Mouse (Mus musculus) limb, embryonic 11.5 days (tissue): Measurements from ENCODE around the gene Nfic. TPM values are rescaled to one million over a fixed set of nuclear protein-coding genes. Genes with fewer than 3 reads are reported as not detected.

ENCODE experiments used
- ATAC-seq: fragments of 200-750 bp; cut with Nextera tagmentation; 2 replicates; pipeline ENCODE4 v1.8.0; 2017; ENCODE audit warnings: low read depth; ENCODE audit not compliant: insufficient number of reproducible peaks, low FRiP score, low TSS enrichment
- DNase-seq: peaks from one replicate; pipeline ENCODE4 v3.0.0-alpha.2; 2015; ENCODE audit warnings: low spot score
- H3K27ac ChIP-seq: fragments of 300-500 bp; sonication (generic); replicated peaks from 2 replicates; pipeline ENCODE4 v1.5.1; 2014; ENCODE audit warnings: low read depth, mild to moderate bottlenecking, low read length
- H3K27me3 ChIP-seq: fragments of 300-500 bp; sonication (generic); 2 replicates; pipeline ENCODE4 v1.6.1; 2014; ENCODE audit warnings: mild to moderate bottlenecking, low read length, mixed read lengths; ENCODE audit not compliant: control insufficient read depth, insufficient read depth
- H3K36me3 ChIP-seq: fragments of 300-500 bp; sonication (generic); 2 replicates; pipeline ENCODE4 v1.6.1; 2014; ENCODE audit warnings: mild to moderate bottlenecking, low read length, moderate library complexity, mixed read lengths; ENCODE audit not compliant: control insufficient read depth, insufficient read depth
- H3K4me1 ChIP-seq: fragments of 300-500 bp; sonication (generic); 2 replicates; pipeline ENCODE4 v1.6.1; 2014; ENCODE audit warnings: low read length, mixed read lengths; ENCODE audit not compliant: control insufficient read depth, insufficient read depth
- H3K4me2 ChIP-seq: fragments of 300-500 bp; sonication (generic); 2 replicates; pipeline ENCODE4 v1.6.1; 2014; ENCODE audit warnings: low read depth, mild to moderate bottlenecking, moderate library complexity; ENCODE audit not compliant: severe bottlenecking
- H3K4me3 ChIP-seq: fragments of 300-500 bp; sonication (generic); 2 replicates; pipeline ENCODE4 v1.5.1; 2014; ENCODE audit warnings: low read depth, low read length
- H3K9ac ChIP-seq: fragments of 300-500 bp; sonication (generic); 2 replicates; pipeline ENCODE4 v1.6.1; 2014; ENCODE audit warnings: mild to moderate bottlenecking, low read length
- H3K9me3 ChIP-seq: fragments of 300-500 bp; sonication (generic); 2 replicates; pipeline ENCODE4 v1.6.1; 2016; ENCODE audit warnings: low read length; ENCODE audit not compliant: control insufficient read depth
- WGBS: fragments of 180-500 bp; shearing (Covaris S2); extraction: QIAGEN DNeasy Blood & Tissue Kit; methylation state at CpG from one replicate; pipeline ENCODE4 v1.1.7; 2014; 5-methylcytosine and 5-hydroxymethylcytosine counted together
- polyA plus RNA-seq: library from polyadenylated mRNA; unstranded; fragments of >200 nt; fragmentation: Nextera tagmentation; extraction: Ambion mirVana; gene quantifications from 2 replicates; pipeline ENCODE4 v1.2.1, GENCODE M21; 2014

The Nfic gene
- polyA plus RNA-seq, 1 experiment from 2014 or later, result 16.7 TPM

GRCm38 (mm10) chr10:81422661-81423217 lies 32.7 kb downstream of the Nfic start:
- H3K9ac ChIP-seq, result no peak overlapping the region
- H3K4me3 ChIP-seq, result no peak overlapping the region
- no peak overlapping the region for H3K4me2 ChIP-seq
- 80% methylated on average over 3 of the region's 3 CpGs for WGBS
- DNase-seq (no peak), ATAC-seq (no peak)
- peaks cover 18% of the 10 kb centered on the region for H3K4me1 ChIP-seq
- H3K36me3 ChIP-seq, result no peaks in the 10 kb centered on the region
- no peaks in the 10 kb centered on the region for H3K9me3 ChIP-seq
- H3K27me3 ChIP-seq, result peaks cover 30% of the 10 kb centered on the region
- no peak overlapping the region for H3K27ac ChIP-seq

GRCm38 (mm10) chr10:81422191-81422590 lies 33.2 kb downstream of the Nfic start:
- DNase-seq (no peak), ATAC-seq (no peak)
- peaks cover 23% of the 10 kb centered on the region for H3K4me1 ChIP-seq
- peaks cover 25% of the 10 kb centered on the region for H3K27me3 ChIP-seq
- H3K36me3 ChIP-seq, result no peaks in the 10 kb centered on the region
- H3K9me3 ChIP-seq, result no peaks in the 10 kb centered on the region
- no peak overlapping the region for H3K27ac ChIP-seq
- no peak overlapping the region for H3K4me3 ChIP-seq
- WGBS, result 69% methylated on average over 6 of the region's 6 CpGs
- H3K4me2 ChIP-seq, result no peak overlapping the region
- no peak overlapping the region for H3K9ac ChIP-seq

GRCm38 (mm10) chr10:81421797-81422100 lies 33.7 kb downstream of the Nfic start:
- Histone ChIP-seq H3K36me3 (no peaks in the 10 kb centered on the region), H3K4me3 (no peak overlapping the region), H3K27ac (no peak overlapping the region), H3K9ac (no peak overlapping the region), H3K4me1 (peaks cover 26% of the 10 kb centered on the region), H3K4me2 (no peak overlapping the region), H3K9me3 (no peaks in the 10 kb centered on the region), H3K27me3 (peaks cover 21% of the 10 kb centered on the region)
- WGBS, result 65% methylated on average over 5 of the region's 5 CpGs
- DNase-seq (no peak), ATAC-seq (no peak)

GRCm38 (mm10) chr10:81421041-81421796 lies 34.2 kb downstream of the Nfic start:
- H3K9ac ChIP-seq, result no peak overlapping the region
- DNase-seq (no peak), ATAC-seq (no peak)
- H3K36me3 ChIP-seq, result no peaks in the 10 kb centered on the region
- H3K27ac ChIP-seq, result no peak overlapping the region
- no peak overlapping the region for H3K4me2 ChIP-seq
- WGBS, result 80% methylated on average over 4 of the region's 4 CpGs
- peaks cover 25% of the 10 kb centered on the region for H3K4me1 ChIP-seq
- H3K4me3 ChIP-seq, result no peak overlapping the region
- H3K9me3 ChIP-seq, result no peaks in the 10 kb centered on the region
- H3K27me3 ChIP-seq, result peaks cover 17% of the 10 kb centered on the region

GRCm38 (mm10) chr10:81420191-81420767 lies 35.2 kb downstream of the Nfic start:
- Histone ChIP-seq H3K4me2 (no peak overlapping the region), H3K36me3 (no peaks in the 10 kb centered on the region), H3K4me1 (peaks cover 32% of the 10 kb centered on the region), H3K27me3 (peaks cover 9% of the 10 kb centered on the region), H3K27ac (no peak overlapping the region), H3K4me3 (no peak overlapping the region), H3K9ac (no peak overlapping the region), H3K9me3 (no peaks in the 10 kb centered on the region)
- ATAC-seq (no peak), DNase-seq (no peak)
- WGBS, result 87% methylated on average over 40 of the region's 40 CpGs

- H3K4me1 ChIP-seq, result peaks cover 37% of the 10 kb centered on the region
- no peaks in the 10 kb centered on the region for H3K9me3 ChIP-seq
- no peak overlapping the region for H3K4me2 ChIP-seq
- DNase-seq (no peak), ATAC-seq (no peak)
- H3K27ac ChIP-seq, result no peak overlapping the region
- 90% methylated on average over 10 of the region's 10 CpGs for WGBS
- no peaks in the 10 kb centered on the region for H3K36me3 ChIP-seq
- H3K9ac ChIP-seq, result no peak overlapping the region
- H3K27me3 ChIP-seq, result no peaks in the 10 kb centered on the region
- no peak overlapping the region for H3K4me3 ChIP-seq
Observed at GRCm38 (mm10) chr10:81419111-81419928, 36.1 kb downstream of the Nfic start.

GRCm38 (mm10) chr10:81418216-81419070 lies 37.0 kb downstream of the Nfic start:
- no peak overlapping the region for H3K27ac ChIP-seq
- ATAC-seq, result no peak
- H3K9ac ChIP-seq, result no peak overlapping the region
- WGBS, result 39% methylated on average over 11 of the region's 11 CpGs
- DNase-seq, result no peak
- H3K4me2 ChIP-seq, result no peak overlapping the region
- H3K4me3 ChIP-seq, result no peak overlapping the region
- H3K27me3 ChIP-seq, result no peaks in the 10 kb centered on the region
- H3K4me1 ChIP-seq, result peaks cover 46% of the 10 kb centered on the region
- H3K36me3 ChIP-seq, result no peaks in the 10 kb centered on the region
- no peaks in the 10 kb centered on the region for H3K9me3 ChIP-seq
